Mouse (Mus musculus) liver, embryonic 12.5 days (tissue): ENCODE measurements at regions not wholly inside any gene's neighbourhood (a gene's known extent, or its start where the extent isn't known, plus 50 kb on each side); places are given as distances from the start of the nearest gene placed in this dataset.

ENCODE experiments used
- ATAC-seq: fragments of 200-750 bp; cut with Nextera tagmentation; 2 replicates; pipeline ENCODE4 v1.8.0; 2017; ENCODE audit warnings: moderate number of reproducible peaks, mild to moderate bottlenecking, moderate library complexity
- H3K27ac ChIP-seq: fragments of 300-500 bp; sonication (generic); 2 replicates; pipeline ENCODE4 v1.5.1; 2016; ENCODE audit warnings: mild to moderate bottlenecking
- H3K27me3 ChIP-seq: fragments of 300-500 bp; sonication (generic); replicated peaks from 2 replicates; pipeline ENCODE4 v1.6.1; 2016; ENCODE audit warnings: mild to moderate bottlenecking, moderate library complexity
- H3K36me3 ChIP-seq: fragments of 300-500 bp; sonication (generic); 2 replicates; pipeline ENCODE4 v1.6.1; 2016; ENCODE audit warnings: mild to moderate bottlenecking, moderate library complexity
- H3K4me1 ChIP-seq: fragments of 300-500 bp; sonication (generic); 2 replicates; pipeline ENCODE4 v1.6.1; 2016
- H3K4me2 ChIP-seq: fragments of 300-500 bp; sonication (generic); 2 replicates; pipeline ENCODE4 v1.6.1; 2016; ENCODE audit warnings: mild to moderate bottlenecking, moderate library complexity
- H3K4me3 ChIP-seq: fragments of 300-500 bp; sonication (generic); 2 replicates; pipeline ENCODE4 v1.5.1; 2016; ENCODE audit warnings: mild to moderate bottlenecking, moderate library complexity
- H3K9ac ChIP-seq: fragments of 300-500 bp; sonication (generic); 2 replicates; pipeline ENCODE4 v1.6.1; 2016; ENCODE audit warnings: mild to moderate bottlenecking, moderate library complexity
- H3K9me3 ChIP-seq: fragments of 300-500 bp; sonication (generic); replicated peaks from 2 replicates; pipeline ENCODE4 v1.6.1; 2016; ENCODE audit warnings: mild to moderate bottlenecking, moderate library complexity
- WGBS: fragments of 180-500 bp; shearing (Covaris S2); methylation state at CpG from one replicate; pipeline ENCODE4 v1.1.7; 2016; ENCODE audit not compliant: insufficient replicate concordance; 5-methylcytosine and 5-hydroxymethylcytosine counted together

DNA sequence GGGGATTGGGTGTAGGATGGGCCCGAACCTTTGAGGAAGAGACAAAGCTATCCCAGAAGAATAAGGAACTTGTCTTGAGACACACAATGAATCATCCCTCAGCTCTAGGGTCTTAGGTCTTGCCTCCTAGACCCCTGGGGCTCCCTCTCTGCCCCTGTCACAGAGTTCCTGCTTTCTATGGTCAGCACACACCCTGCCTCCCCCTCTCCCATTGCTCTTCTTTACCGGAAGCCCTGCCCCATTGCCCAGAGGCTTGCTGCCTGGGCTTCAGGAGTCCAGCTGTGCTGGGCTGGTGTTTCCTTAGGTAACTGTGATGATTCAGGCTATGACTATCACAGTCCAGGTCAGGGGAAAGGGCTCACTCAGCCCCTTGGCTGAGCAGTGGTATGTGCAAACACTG lies 55.1 kb upstream of the Podxl start:
- peak overlapping the region; percentile 9; the same call in 1 of the 2 replicates for H3K9ac ChIP-seq
- H3K27ac ChIP-seq, result peak overlapping the region; percentile 98
- no peaks in the 10 kb centered on the region for H3K9me3 ChIP-seq
- no peak for ATAC-seq
- H3K4me2 ChIP-seq, result no peak overlapping the region
- H3K4me1 ChIP-seq, result peaks cover 71% of the 10 kb centered on the region
- WGBS, result 62% methylated on average over 2 of the region's 2 CpGs
- H3K27me3 ChIP-seq, result no peaks in the 10 kb centered on the region
- H3K36me3 ChIP-seq, result peaks cover 5% of the 10 kb centered on the region; the same call in 1 of the 2 replicates
- no peak overlapping the region for H3K4me3 ChIP-seq

DNA sequence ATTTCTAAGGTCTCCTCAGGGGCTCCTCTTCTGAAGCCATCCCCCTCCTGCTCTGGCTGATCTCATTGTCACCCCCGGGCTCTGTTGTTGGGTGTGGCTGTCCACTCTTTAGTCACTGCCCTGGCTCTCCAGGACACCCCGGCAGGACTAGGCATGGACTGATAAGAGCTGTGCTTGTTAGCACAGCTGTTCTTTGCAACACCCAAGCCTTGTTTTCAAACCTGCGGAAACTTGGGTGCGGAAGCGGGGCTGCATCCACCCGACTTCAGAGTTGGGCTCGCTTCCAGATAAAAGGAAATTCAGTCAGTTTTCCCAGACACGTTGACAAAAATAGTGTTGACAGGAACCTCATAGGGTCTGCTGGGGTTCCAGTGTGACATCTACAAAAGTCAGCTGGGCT lies 53.6 kb upstream of the Podxl start:
- H3K4me2 ChIP-seq, result peak overlapping the region; percentile 45
- H3K4me3 ChIP-seq, result no peak overlapping the region
- peaks cover 86% of the 10 kb centered on the region for H3K4me1 ChIP-seq
- H3K9ac ChIP-seq, result peak overlapping the region; percentile 44; the same call in 1 of the 2 replicates
- no peaks in the 10 kb centered on the region for H3K27me3 ChIP-seq
- peak overlapping the region; percentile 98 for H3K27ac ChIP-seq
- H3K36me3 ChIP-seq, result peaks cover 5% of the 10 kb centered on the region; the same call in 1 of the 2 replicates
- ATAC-seq, result 0 out of 2 replicates have a peak, but pooled peaks have one; percentile 19
- WGBS, result 27% methylated on average over 8 of the region's 8 CpGs
- H3K9me3 ChIP-seq, result no peaks in the 10 kb centered on the region

DNA sequence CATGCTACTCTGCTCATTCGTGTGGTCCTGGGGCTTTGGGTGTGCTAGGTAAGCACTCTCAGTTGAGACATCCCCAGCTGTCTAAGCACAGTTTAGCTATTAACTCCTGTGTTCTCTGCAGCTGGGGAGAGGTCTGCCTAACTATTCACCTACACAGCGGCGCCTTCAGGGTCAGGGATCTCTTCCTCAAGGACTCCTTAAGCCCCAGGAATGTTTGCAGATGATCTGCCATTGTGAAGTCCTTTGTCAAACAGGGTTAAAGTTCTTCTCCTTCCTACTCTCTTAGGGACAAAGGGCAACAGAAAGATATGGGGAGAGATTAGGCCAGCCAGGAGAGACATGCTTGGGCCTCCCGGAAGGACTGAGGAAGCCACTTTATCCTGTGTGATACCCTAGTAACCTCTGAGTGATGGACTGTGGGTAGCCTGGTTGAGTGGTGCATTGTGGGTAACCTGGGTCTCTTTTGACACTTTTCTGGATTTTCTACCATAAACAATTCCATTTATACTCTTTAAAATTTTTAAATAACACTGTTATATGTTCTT lies 51.7 kb upstream of the Podxl start:
- no peak for ATAC-seq
- WGBS, result 47% methylated on average over 4 of the region's 4 CpGs
- H3K4me3 ChIP-seq, result peak overlapping the region; percentile 68
- no peaks in the 10 kb centered on the region for H3K27me3 ChIP-seq
- peaks cover 5% of the 10 kb centered on the region; the same call in 1 of the 2 replicates for H3K36me3 ChIP-seq
- peaks cover 98% of the 10 kb centered on the region for H3K4me1 ChIP-seq
- H3K4me2 ChIP-seq, result peak overlapping the region; percentile 78
- peak overlapping the region; percentile 98 for H3K27ac ChIP-seq
- H3K9ac ChIP-seq, result peak overlapping the region; percentile 90
- H3K9me3 ChIP-seq, result no peaks in the 10 kb centered on the region

DNA sequence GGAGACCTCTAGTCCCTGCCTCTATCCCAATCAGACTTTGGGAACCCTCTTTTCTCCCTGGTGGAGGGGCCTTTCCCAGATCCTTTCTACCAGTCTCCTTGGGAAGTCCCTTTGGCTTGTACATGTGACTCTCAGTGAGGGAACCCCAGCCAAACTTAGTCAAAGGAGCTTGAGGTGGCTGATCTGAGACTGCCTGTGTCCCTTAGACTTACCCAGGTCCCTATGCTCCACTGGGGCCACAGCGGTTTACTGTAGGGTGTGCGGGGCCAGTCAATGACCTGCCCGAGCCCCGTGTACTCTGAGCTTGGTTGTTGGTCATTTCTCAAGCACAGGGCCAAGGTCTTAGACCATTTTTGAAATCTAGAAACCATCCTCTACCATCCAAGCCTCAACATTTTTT lies 50.8 kb upstream of the Podxl start:
- Histone ChIP-seq H3K9me3 (no peaks in the 10 kb centered on the region), H3K9ac (peak overlapping the region; percentile 90), H3K27me3 (no peaks in the 10 kb centered on the region), H3K27ac (peak overlapping the region; percentile 98), H3K4me3 (peak overlapping the region; percentile 68), H3K36me3 (peaks cover 5% of the 10 kb centered on the region; the same call in 1 of the 2 replicates), H3K4me2 (peak overlapping the region; percentile 78), H3K4me1 (peaks cover 98% of the 10 kb centered on the region)
- 55% methylated on average over 4 of the region's 4 CpGs for WGBS
- ATAC-seq, result no peak

DNA sequence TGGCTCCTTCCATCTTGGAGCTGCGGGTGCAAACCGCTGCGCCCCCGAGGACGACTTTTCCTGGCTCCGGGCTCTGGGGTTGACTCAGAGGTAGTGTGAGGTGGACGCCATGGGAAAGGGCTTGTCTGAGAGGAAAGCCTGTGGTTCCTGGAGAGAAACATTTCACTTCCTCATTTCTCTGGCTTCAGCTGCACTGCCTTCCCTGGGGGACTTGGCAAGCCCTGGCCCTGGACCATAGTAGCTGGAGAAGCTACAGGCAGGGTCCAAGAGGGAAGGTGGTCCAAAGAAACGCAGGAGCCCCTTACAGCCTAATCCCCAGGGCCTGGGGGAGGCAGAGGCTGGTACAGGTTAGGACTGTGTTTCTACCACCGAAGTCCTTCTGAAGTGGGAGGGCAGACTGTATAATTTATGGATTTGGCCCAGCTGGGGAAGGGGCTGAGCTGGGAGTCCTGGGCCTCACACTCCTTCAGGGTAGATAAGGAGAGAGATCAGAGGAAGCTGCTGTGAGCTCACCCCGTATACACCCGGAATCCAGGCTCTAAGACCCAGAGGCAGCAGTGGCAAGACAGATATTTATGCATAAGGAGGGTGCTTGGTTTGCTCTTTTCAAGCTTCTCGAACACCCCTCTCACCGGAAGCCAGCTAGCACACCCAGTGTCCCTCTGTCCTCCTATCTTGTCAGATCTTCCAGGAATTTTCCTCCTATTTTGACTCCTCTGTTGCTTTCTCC lies 50.0 kb upstream of the Podxl start:
- no peaks in the 10 kb centered on the region for H3K9me3 ChIP-seq
- H3K4me3 ChIP-seq, result peak overlapping the region; percentile 68
- H3K27ac ChIP-seq, result peak overlapping the region; percentile 98
- H3K4me1 ChIP-seq, result peaks cover 91% of the 10 kb centered on the region
- 12% methylated on average over 13 of the region's 13 CpGs for WGBS
- peak overlapping the region; percentile 90 for H3K9ac ChIP-seq
- peaks cover 5% of the 10 kb centered on the region; the same call in 1 of the 2 replicates for H3K36me3 ChIP-seq
- peak; percentile 81 for ATAC-seq
- H3K4me2 ChIP-seq, result peak overlapping the region; percentile 78
- no peaks in the 10 kb centered on the region for H3K27me3 ChIP-seq
